Mouse (Mus musculus) thymus, postnatal 25 days (tissue): ENCODE measurements around the gene Gm21953.
"Not testable (repeated sequence)": the region's sequence is repeated elsewhere in the genome, so short reads cannot be mapped to it uniquely, and the experiment has no call there.

ENCODE experiments used
- DNase-seq: peaks from one replicate; pipeline ENCODE4 v3.0.0; 2022

Gene Gm21953

GRCm38 (mm10) chr4:42293967-42294366 lies at the start of gene Gm21953:
Gene Gm21953 (plus strand): TSS chr4:42294267.
- not testable (repeated sequence) for DNase-seq

DNA sequence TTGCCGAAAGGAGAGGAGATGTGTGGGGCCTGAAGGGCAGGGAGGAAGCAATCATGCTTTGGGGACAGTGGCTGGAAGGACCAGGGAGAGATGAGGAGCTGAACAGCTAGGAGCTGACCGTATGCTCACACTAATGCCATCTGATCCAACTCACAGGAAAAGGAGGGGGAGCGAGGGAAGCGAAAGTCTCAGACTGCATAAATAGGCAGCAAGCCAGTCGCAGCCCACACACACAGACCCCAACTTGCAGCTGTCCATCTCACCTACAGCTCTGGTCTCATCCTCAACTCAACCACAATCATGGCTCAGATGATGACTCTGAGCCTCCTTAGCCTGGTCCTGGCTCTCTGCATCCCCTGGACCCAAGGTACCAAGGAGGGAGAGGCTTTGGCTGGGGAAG lies 38.6 kb upstream of the Gm21953 start, which contains the start of gene Ccl21b:
Gene Ccl21b, plus strand, starts transcription at position 301 of the 400 bp plus-strand sequence.
- DNase-seq, result not testable (repeated sequence)

GRCm38 (mm10) chr4:42318034-42318433 lies 24.0 kb downstream of the Gm21953 start, which contains the start of gene Fam205a3:
Gene Fam205a3 (plus strand): TSS chr4:42318334.
- not testable (repeated sequence) for DNase-seq
